Mouse (Mus musculus) urinary bladder, adult 2 months (tissue): ENCODE results near the gene Rnf145. TPM values are rescaled to one million over a fixed set of nuclear protein-coding genes. Genes with fewer than 3 reads are reported as not detected.
A peak's percentile ranks its signal among the peaks of the same experiment; 100 is the strongest.

ENCODE experiments used
- DNase-seq: peaks from one replicate; pipeline ENCODE4 v3.0.0; 2022; ENCODE audit warnings: low spot score
- polyA plus RNA-seq: library from polyadenylated mRNA; depleted of rRNA; stranded (reverse); fragments of >200 nt; gene quantifications from 2 replicates; pipeline ENCODE4 v1.2.3, GENCODE M21; 2012

Rnf145 gene
- polyA plus RNA-seq, 1 experiment = 99.8 TPM

DNA sequence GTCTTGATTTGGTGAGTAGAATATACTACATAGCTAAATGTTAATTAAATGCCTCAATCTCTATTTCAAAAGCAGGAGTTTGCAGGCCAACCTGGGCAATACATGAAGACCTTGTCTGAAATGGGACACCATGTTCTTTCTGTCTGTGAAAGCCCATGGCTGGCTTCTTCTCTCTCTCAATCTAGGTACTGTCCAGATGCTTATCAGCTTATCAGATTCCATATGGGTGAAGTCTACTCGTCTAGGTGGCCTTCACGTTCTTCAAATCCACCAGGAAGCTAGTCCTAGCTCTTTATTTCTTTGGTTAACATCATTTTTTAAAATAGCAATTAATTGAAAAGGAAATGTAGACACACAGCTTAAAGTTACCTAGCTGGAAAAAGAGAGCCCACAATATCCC is 8.9 kb upstream of the Rnf145 start:
- DNase-seq = no peak

DNA sequence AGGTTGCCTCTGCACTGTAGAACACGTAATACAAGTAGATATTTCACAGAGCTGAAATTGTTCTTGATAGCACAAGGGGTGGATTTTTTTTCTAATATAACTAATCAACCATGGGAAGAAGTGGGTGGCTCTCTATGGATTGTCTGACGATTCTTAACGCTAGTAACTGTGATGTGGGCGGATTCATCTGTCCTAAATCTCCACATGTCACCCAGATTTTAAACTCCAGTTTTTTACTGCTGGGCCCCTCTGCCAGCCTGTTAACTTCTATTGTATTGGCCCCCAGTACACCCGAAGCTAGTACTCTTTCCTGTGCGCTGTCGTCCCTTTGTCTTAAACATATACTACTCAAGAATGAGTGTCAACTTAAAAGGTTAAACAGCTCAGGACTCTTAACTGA is 8.4 kb upstream of the Rnf145 start:
- DNase-seq = no peak

DNA sequence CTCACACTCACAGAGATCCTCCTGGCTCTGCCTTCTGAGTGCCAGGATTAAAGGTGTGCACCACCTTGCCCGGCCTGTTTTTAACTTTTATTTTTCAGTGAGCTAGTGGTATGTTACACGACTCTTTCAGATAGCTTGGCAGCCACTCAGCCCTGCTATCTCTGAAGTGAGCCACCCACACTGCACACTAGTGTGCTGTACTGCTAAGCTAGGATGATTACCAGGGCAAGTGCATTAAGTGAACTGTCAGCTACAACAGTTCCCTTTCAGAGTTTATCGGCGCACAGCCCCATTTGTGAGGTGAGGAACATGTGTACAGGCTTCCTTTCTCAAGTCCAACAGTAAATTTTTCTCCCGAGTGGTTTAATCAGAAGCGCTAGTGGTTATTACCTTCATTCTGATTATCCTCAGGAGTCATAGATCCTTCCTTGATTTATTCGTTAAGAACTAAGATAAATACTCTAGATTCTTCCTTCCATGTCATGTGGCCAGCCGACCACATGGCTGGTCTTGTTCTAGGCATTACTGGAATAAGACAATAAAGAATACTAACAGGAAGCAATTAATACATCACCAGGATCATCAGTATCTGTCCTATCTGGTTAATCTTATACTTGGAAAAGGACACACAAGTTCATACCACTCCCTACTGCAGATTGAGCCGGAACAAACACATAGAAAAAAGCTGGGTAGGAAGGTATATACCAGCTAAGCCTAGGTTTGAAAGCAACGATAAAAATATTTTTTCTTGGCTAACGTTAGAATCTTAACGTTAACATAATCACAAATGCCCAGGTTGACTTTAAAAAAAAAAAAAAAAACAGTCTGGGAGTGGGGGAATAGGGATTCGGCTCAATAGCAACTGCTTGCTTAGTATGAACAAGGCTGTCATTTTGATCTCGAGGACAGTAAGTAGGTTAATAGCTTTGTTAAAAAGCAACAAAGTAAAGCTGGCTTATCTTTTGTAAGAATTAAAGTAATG is 6.4 kb upstream of the Rnf145 start:
- DNase-seq = no peak

DNA sequence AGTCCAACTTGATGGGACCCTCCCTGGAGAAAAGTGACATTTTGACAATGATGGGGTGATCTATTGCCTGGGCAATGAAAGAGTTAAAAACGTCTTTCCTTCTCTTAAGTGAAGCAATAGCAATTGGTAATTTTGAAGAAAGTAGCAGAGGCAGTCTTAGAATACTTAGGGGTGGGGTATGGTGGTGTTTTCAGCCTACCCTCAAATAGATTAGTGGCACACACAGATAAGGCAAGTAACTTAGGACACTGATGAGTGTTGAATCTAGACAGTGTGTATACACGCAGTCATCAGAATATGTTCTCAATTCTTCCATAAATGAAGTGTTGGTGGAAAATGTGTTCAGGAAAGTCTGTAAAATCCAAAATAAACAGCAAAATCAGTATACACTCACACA is 5.7 kb upstream of the Rnf145 start:
- DNase-seq = no peak

DNA sequence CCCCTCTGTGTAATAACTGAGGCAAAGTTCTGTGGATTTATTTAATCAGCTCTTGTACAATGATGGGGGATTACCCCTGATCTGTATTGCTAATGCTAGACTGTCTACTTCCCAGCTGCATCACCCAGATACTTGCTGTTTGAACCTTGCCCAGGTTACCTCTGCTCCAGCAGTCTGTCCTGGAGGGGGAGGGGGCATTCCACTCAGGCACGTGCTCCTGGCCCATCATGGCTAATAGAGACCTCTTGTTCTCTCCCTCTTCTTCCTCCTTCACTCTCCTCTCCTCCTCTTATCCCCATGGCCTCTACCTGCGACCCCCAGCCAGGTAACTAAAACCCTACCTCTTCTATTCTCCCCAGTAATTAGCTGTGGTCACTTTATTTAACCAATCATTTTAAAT is 4.1 kb upstream of the Rnf145 start:
- no peak for DNase-seq

DNA sequence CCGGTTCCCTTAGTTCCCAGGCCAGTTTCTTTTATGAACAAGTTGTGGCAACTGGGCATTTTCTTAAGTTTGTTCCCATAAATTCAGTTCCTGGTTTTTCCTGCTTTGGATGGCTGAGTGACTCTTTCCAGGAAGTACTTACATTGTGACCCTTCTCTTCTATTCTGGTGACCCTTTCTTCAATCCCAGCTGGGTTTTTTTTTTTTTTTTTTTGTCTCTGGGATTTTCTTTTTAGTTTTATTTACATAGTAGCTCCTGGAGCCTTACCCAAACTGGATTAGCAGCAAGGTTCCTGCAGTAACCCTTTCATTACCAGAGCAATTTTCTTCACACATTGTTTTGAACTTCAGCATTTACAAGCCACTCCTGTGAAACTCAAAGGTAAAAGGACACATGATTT is 2.4 kb upstream of the Rnf145 start:
- no peak for DNase-seq

DNA sequence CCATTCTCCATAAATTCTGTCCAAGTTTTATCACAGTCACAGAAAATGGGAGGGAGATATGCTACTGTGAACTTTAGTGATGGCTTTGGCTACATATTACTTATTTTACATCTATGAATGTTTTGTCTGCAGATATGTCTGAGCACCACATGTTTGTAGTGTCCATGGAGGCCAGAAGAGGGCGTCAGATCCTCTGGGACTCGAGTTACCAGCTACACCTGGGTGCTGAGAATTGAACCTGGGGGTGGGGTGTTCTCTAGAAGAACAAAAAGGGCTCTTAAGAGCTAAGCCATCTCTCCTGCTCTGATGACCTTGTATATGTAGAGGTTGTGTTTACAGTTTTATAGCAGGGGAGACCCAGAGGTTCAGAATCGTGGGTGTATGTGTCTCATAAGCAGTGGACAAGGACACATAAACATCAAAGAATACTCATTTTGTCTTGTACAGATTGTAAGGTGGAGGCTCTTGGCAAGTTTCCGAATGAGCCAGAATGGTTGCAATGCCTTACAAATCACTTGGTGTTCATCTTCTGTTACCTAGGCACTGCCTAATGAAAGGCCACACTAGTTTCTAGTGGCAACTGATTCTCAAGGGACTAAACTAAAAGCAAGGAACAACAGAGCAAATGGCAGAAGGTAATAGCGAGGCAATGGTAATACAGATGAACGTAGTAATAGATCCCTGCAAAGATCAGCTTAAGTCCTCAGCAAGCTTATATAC is 1.0 kb upstream of the Rnf145 start:
- no peak for DNase-seq

DNA sequence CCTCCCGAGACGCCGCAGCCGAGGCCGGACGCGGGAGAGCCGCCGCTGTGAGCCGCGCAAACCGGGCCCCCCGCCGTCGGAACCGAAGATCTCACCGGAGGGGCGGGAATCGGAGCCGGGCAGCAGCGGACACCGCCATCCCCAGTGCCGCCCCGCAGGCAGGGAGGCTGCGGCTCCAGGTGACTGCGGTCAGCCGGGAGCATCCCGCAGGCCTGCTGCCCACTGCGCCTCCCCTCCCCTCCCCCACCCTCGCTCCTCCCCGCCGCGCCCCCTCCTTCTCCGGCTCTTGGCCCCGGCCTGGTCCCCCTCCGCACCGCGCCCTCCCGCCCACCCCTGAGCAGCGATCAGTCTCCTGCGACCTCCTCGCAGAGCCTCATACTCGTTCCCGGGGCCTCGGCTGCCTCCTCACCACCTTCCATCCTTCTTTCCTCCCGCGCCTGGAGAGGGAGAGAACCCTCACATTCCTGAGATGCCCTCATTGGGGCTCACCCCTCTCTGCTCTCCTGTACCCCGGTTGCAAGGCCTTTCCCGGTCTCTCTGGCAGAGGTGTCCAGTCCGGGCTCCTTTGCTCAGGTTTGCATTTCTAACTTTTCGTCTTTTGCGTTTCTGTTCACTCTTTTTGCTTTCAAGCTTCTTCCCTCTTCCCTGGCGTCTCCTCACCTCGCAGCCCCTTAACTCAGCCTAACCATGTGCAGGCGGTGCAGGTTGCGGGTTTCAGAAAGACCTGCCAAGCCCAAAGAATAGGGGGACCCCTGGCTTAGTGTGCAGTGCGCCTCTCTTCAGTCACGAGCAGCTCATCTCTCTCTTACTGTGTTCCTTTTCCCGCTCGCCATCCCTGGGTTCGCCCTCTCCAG is 559 bp downstream of the Rnf145 start:
- no peak for DNase-seq

DNA sequence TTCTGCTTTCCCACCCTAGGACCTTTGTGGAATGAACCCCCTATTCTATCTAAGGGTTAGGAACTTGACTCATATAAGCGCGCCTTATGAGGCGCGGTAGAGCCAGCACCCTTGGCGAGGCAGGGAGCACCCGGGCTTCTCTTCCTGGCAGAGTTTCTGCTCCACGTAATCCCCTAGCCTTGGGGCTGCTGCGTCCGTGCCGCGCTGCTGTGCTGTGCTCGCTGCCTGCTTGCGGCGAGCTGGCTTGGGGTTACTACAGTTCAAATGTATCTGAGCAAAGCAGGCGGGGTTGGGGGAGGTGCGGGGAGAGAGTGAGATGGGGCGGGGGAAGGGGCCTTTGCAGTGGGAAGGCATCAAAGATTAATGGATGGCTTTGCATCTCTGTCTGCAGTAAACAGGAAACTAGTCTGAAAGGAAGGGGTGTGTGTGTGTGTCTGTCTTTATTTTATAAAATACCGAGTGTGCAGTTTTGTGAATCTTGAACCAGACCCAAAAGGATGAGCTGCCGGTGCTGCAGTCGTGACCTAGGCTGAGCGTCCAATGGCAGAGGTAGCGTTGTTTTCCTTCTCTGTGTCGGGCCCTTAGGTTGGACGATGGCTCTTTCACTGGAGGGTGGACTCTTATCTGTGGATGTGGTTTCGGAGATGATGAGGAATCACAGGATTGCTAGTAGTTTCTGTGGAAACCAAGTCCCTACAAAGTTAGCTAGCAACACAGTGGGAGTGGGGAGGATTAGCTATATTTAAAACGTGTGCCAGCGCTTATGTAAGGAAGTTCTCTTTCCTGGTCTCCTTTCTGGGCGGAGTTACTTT is 1.4 kb downstream of the Rnf145 start:
- DNase-seq = peak; percentile 53

DNA sequence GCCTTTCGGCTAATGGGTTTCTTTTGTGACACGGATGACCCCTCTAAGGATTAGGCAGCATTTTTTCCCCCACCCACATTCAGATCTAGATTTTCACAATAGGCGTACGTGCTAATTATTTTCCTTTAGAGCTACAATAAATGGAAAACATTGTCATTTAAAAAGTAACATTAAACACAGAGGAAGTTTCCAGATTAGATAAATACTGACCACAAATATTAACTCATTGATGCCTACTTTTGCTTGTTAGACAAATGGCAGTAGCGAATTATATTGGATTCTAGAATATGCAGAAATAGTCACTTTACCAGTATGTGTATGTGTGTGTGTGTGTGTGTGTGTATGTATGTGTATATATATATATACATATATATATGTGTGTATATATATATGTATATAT is 3.8 kb downstream of the Rnf145 start:
- no peak for DNase-seq

DNA sequence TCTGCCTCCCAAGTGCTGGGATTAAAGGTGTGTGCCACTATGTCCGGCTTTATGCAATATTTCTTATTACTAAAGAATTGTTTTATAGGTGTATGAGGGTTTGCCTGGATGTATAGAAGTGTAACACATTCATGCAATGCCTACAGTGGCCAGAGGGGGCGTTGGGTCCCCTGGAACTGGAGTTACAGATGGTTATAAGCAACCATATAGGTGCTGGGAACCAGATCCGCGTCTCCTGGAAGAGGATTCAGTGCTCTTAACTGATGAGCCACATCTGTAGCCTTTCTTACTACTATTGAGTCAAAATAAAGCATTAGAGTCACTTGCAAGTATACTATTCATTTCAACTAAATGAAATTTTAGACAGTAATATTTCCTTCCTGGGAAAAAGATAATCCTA is 7.0 kb downstream of the Rnf145 start:
- no peak for DNase-seq

DNA sequence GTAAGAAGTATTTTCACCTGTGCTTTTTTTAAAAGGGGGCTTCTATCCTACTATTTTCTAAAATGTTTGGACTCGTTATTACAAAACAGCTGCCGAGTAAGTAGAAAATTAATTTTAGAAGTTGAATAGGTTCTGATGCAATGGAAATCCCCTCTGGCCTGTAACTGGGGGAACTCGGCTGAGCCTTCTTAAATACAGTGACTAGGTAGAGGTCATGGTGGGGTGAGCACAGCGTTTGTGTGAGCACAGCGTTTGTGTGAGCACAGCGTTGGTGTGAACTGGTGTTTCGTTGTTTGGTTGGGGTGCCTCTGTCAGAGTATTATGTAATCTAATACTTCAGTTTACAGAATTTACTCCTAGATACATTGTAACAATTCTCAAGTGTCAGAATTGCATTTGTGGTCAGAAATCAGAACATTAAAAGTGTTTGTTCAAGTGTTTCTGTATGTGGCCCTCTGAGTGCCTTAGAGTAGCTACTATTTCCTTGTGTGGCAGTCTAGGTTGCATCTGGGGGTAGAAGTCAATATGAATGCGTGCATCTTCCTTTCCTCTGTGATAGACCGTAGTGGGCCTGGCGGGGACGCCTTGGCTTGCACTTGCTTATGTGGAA is 8.0 kb downstream of the Rnf145 start:
- no peak for DNase-seq

DNA sequence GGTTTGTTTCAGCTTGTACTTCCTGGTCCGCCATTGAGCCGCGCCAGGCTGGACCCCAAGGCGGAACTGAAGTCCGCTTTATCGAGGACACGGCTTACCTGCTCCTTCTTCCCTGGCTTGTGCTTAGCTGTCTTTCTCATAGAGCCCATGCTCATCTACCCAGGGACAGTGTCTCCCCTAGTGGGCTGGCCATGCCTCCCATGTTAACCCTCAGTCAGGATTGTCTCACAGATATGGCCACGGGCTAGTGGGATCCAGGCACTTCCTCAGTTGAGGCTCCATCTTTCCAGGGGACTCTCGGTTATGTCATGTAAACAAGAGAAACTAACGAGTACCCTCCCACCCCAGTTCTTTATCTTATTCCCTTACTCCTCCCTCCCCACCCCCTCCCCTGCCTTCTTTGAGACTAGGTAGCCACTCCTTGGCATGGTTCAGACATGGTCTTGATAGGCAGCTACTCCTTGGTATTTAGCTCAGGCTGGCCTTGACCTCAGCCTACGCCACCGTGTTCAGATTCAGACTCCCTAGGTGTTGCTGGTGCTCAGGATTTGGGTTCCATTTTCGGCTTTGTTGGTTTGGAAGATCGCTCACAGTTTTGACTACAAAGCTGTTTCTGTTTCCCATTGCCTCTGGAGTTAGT is 9.9 kb downstream of the Rnf145 start:
- DNase-seq = no peak

DNA sequence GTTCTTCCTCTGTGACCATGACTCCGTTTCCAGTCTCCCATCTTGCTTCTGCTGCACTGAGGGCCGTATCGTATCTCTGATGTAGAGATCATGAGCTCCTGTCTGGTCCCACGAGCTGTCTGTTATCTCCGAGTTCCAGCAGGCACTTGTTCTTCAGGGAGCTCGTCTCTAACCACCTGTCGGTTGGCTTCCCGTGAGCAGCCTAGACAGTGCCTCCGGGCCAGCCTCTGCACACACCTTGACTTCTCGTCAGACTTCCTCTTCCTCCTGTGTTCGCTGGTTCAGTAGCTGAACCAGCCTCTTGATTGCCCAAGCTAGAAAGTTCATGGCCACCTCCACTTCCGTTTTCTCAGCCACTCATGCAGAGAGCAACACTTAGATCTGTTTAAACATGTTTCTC is 10.4 kb downstream of the Rnf145 start:
- DNase-seq = no peak

DNA sequence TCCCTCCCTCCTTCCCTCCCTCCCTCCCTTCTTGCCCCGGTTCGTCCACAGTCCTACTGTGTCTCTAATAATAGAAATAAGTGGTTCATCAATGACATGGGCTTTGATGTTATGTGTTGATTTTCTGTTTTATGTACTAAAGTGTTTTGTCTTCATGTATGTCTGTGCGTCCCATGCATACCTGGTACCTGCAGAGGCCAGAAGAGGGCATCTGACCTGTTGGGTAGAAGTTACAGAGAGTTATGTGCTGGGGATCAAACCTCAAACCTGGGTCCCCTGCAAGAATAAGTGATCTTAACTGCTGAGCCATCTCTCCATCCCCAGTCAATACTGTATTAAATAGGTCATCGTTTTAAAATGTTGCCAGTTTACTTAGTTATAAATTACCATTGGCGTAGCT is 11.0 kb downstream of the Rnf145 start:
- DNase-seq = no peak

DNA sequence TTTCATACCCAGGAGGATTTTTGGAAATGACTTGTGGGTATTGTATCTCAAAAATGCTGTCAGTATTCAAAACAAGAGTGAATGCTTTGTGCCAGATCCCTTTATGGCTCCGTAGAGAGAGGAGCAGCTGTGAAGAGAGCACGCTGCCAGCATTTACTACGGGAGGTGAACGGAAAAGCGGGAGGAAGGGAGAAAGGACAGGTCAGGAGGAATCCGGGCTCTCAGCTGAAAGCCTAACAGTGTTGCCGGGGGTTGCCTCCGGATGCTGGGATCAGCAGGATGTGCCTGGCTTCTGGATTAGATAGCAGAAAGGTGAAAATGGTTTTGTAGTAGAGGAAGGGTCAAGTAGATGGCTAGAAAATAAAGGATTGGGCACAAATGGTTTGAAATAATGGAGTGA is 11.6 kb downstream of the Rnf145 start:
- DNase-seq = no peak

DNA sequence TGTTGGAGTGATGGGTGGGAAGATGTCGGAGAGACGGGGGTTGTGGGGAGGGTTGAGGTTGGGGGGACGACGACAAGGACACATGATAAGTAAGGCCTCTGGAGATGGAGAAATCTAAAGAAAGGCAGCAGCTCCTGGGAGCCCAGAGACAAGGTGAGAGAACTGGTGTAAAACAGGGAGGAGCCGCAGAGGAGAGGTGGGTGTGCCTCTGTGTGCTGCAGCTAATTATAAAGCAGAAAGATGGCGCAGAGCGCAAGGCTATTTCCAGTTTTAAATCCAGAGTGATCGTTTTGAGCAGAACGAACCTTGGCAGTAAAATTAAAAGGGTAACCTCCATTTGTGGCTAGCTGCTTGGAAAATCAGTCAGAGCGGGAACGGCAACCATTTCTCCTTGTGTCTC is 12.1 kb downstream of the Rnf145 start:
- no peak for DNase-seq

DNA sequence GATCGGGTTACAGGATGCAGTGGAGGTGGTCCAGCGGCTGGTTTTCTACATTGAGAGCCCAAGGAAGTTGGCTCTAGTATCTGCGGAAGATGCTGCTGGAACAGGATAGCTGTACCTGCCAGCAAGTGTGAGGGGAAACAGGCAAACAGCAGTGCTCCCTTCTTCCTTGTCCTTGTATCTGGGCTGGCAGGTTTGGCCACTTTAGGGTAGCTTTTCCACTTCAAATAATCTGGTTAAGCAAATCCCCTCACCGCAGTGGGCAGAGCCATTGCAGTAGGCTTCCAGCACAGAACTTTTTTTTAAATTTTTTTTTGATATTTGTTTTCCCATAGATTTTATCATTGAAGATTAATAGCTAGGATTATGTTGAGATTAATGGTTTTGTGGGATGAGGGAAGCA is 12.9 kb downstream of the Rnf145 start:
- no peak for DNase-seq

DNA sequence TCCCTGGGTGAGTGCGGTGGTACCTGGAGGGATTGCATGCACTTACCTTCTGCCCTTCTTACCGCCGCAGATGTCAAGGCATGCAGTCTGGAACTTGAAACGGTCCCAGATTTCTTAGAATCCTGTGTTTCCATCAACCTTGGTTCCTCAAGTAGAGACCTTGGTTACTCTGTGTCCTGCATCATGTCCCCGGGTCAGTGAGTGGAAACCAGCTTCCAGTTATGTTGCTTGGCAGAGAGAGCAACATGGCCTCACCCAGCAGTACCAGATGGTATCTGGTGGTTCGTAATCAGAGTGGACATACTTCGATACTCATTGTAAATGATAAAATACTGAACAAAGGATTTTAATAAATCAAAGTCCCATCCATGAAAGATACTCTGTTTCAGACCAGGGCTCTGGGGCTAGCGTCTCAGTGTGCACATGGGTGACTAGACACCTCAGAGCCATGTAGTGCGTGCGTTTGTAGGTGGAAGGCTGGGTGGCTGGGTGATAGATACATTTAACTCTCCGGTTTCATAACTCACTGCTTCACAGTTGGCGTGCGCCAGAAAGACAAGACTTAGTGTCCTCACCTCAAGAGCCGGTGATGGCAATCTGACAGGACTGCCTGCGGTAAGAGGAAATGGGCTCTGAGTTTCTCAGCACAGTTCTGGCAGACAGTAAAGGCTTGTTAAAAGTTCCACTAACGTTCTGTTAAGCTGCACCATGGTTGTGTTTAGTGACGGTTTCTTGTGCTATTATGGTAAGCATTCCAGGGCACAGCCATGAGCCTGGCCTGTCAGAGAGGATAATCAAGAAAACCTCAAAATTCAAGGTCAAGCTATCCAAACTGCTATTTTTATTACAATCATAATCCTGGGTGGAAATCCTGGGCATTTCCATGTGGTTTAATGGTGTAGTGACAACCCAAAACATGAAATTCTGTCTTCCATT is 14.3 kb downstream of the Rnf145 start:
- DNase-seq = no peak
